Mouse (Mus musculus) MEL (cell line): ENCODE measurements around the gene Crk.

ENCODE experiments used
- BHLHE40 ChIP-seq: IDR thresholded peaks from 2 replicates; pipeline ENCODE4 v1.6.1; 2012; ENCODE audit warnings: low read depth, mild to moderate bottlenecking, inconsistent platforms, low read length, improper control_type of control experiment, borderline replicate concordance
- CTCF ChIP-seq, 3 experiments: IDR thresholded peaks in 2 of 3; conservative IDR thresholded peaks in 1 of 3; 2 replicates each; pipeline ENCODE4 v1.5.1; 2011 to 2012; ENCODE audit warnings: low read length in 3 of 3, low read depth in 2 of 3, mild to moderate bottlenecking in 2 of 3, improper control_type of control experiment in 1 of 3, inconsistent platforms in 1 of 3, mixed read lengths in 1 of 3, moderate library complexity in 1 of 3; ENCODE audit not compliant: control insufficient read depth in 1 of 3, insufficient read depth in 1 of 3, poor library complexity in 1 of 3, severe bottlenecking in 1 of 3
- GATA1 ChIP-seq: IDR thresholded peaks from 2 replicates; pipeline ENCODE4 v1.6.1; 2011; ENCODE audit warnings: low read depth, low read length, improper control_type of control experiment
- KAT2A ChIP-seq: conservative IDR thresholded peaks from 2 replicates; pipeline ENCODE4 v1.6.1; 2012; ENCODE audit warnings: low read depth, low read length, improper control_type of control experiment, inconsistent platforms
- NELFE ChIP-seq: IDR thresholded peaks from 2 replicates; pipeline ENCODE4 v1.6.1; 2011; ENCODE audit warnings: low read depth, low read length, improper control_type of control experiment
- TAL1 ChIP-seq: IDR thresholded peaks from 2 replicates; pipeline ENCODE4 v1.6.1; 2012; ENCODE audit warnings: mild to moderate bottlenecking, inconsistent platforms, low read length, moderate library complexity, mixed read lengths
- ZKSCAN1 ChIP-seq: IDR thresholded peaks from 2 replicates; pipeline ENCODE4 v1.6.1; 2012; ENCODE audit warnings: low read depth, mild to moderate bottlenecking, inconsistent platforms, low read length, improper control_type of control experiment, moderate library complexity

- TF ChIP-seq NELFE (no peak), CTCF (IDR thresholded peaks at IDR 0.05 in 2 of 3, conservative IDR thresholded peaks at IDR 0.05 in 1 of 3; ENCODE audit: control insufficient read depth in 1 of 3, insufficient read depth in 1 of 3, low read depth in 2 of 3, low read length in 3 of 3, poor library complexity in 1 of 3, severe bottlenecking in 1 of 3) (no peak), TAL1 (no peak), GATA1 (no peak), ZKSCAN1 (no peak), BHLHE40 (no peak), KAT2A (no peak)
Observed at GRCm38 (mm10) chr11:75635315-75635714, 43.7 kb upstream of the Crk start.
